Mouse (Mus musculus) kidney, embryonic 16.5 days (tissue): ENCODE results near the gene Lgmn. TPM values are rescaled to one million over a fixed set of nuclear protein-coding genes. Genes with fewer than 3 reads are reported as not detected.

ENCODE experiments used
- ATAC-seq: fragments of 200-750 bp; cut with Nextera tagmentation; 2 replicates; pipeline ENCODE4 v1.8.0; 2017; ENCODE audit warnings: moderate TSS enrichment; ENCODE audit not compliant: low FRiP score, low TSS enrichment
- H3K27ac ChIP-seq: fragments of 300-500 bp; sonication (generic); 2 replicates; pipeline ENCODE4 v1.5.1; 2014; ENCODE audit warnings: low read length
- H3K27me3 ChIP-seq: fragments of 300-500 bp; sonication (generic); 2 replicates; pipeline ENCODE4 v1.6.1; 2014; ENCODE audit warnings: low read length, control low read depth, mixed read lengths; ENCODE audit not compliant: insufficient read depth
- H3K36me3 ChIP-seq: fragments of 300-500 bp; sonication (generic); 2 replicates; pipeline ENCODE4 v1.6.1; 2014; ENCODE audit warnings: low read length, control low read depth, mixed read lengths; ENCODE audit not compliant: insufficient read depth
- H3K4me1 ChIP-seq: fragments of 300-500 bp; sonication (generic); 2 replicates; pipeline ENCODE4 v1.6.1; 2014; ENCODE audit warnings: low read length, control low read depth, mixed read lengths; ENCODE audit not compliant: insufficient read depth
- H3K4me2 ChIP-seq: fragments of 300-500 bp; sonication (generic); replicated peaks from 2 replicates; pipeline ENCODE4 v1.6.1; 2014; ENCODE audit warnings: low read depth, low read length
- H3K4me3 ChIP-seq: fragments of 300-500 bp; sonication (generic); 2 replicates; pipeline ENCODE4 v1.5.1; 2014; ENCODE audit warnings: mild to moderate bottlenecking, low read length
- H3K9ac ChIP-seq: fragments of 300-500 bp; sonication (generic); replicated peaks from 2 replicates; pipeline ENCODE4 v1.6.1; 2014; ENCODE audit warnings: low read length
- H3K9me3 ChIP-seq: fragments of 300-500 bp; sonication (generic); 2 replicates; pipeline ENCODE4 v1.6.1; 2016; ENCODE audit warnings: low read length, control low read depth
- WGBS: fragments of 180-500 bp; shearing (Covaris S2); extraction: QIAGEN DNeasy Blood & Tissue Kit; methylation state at CpG from one replicate; pipeline ENCODE4 v1.1.7; 2014; 5-methylcytosine and 5-hydroxymethylcytosine counted together
- polyA plus RNA-seq: library from polyadenylated mRNA; unstranded; fragments of >200 nt; fragmentation: Nextera tagmentation; extraction: Ambion mirVana; gene quantifications from 2 replicates; pipeline ENCODE4 v1.2.1, GENCODE M21; 2015

The Lgmn gene
- polyA plus RNA-seq, 1 experiment from 2014 or later = 175 TPM

DNA sequence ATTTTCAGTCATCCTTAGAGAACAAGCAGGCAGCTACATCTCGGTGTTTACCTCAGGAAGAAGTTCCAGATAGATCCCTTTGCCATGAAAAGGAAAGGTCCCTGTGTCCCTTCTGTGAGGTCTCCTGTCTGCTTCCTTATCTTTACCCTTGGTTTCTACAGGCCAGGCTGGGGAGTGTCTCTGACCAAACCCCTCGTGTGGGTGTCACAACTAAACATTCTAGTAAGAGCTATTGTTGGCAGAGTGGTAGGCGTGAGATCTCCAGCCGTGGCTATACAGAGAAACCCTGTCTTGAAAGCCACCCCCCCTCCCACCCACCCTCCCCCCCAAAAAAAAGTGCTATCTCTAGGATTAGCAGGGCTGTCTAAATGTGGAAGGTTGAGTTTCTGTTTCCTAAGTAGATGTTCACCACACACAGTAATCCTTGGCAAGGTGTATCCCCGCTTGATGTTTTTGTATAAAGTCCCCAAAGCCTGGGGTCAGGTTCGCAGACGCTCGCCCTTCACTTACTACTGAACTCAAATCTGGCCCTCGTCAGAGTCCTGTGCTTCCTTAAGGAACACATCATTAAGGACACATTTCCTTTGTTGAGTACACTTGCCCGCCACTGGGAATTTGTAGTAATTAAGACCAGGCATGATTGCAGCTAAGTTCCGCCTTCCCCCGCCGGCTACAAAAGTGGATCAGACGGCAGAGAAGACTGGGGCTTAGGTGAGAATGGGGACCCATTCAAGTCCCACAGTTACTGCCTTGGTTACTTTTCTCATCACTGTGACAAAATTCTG lies 94.4 kb downstream of the Lgmn start:
- Histone ChIP-seq H3K9ac (no peak overlapping the region), H3K27ac (no peak overlapping the region), H3K27me3 (no peaks in the 10 kb centered on the region), H3K9me3 (no peaks in the 10 kb centered on the region), H3K4me1 (0 out of 2 replicates have a peak, but pooled peaks cover 6% of the 10 kb centered on the region), H3K36me3 (no peaks in the 10 kb centered on the region), H3K4me3 (no peak overlapping the region), H3K4me2 (no peak overlapping the region)
- ATAC-seq = no peak
- 58% methylated on average over 14 of the region's 14 CpGs for WGBS

Other genes starting within 250 kb of the Lgmn start
- gene Rin3, start 156.8 kb downstream of the Lgmn start, polyA plus RNA-seq = 8.7 and 9.1 TPM in 2 replicates
- 35.6 and 37.8 TPM in 2 replicates for gene Golga5, start 29.3 kb upstream of the Lgmn start, polyA plus RNA-seq
- gene Chga, start 115.2 kb upstream of the Lgmn start, polyA plus RNA-seq = 5.4 and 13.7 TPM in 2 replicates